Mouse (Mus musculus) lung, postnatal 0 days (tissue): ENCODE measurements around the gene Olfr545. TPM values are rescaled to one million over a fixed set of nuclear protein-coding genes. Genes with fewer than 3 reads are reported as not detected.

Source experiments
- ATAC-seq: fragments of 200-750 bp; cut with Nextera tagmentation; 2 replicates; pipeline ENCODE4 v1.8.0; 2017; ENCODE audit warnings: moderate library complexity
- DNase-seq: peaks from one replicate; pipeline ENCODE4 v3.0.0-alpha.2; 2016; ENCODE audit warnings: low spot score
- H3K27ac ChIP-seq: fragments of 300-500 bp; sonication (generic); 2 replicates; pipeline ENCODE4 v1.5.1; 2014; ENCODE audit warnings: antibody characterized with exemption, mild to moderate bottlenecking, low read length, mixed read lengths
- H3K27me3 ChIP-seq: fragments of 300-500 bp; sonication (generic); replicated peaks from 2 replicates; pipeline ENCODE4 v1.6.1; 2014; ENCODE audit warnings: low read length, mixed read lengths; ENCODE audit not compliant: insufficient read depth
- H3K36me3 ChIP-seq: fragments of 300-500 bp; sonication (generic); 2 replicates; pipeline ENCODE4 v1.6.1; 2014; ENCODE audit warnings: low read length, mixed read lengths; ENCODE audit not compliant: insufficient read depth
- H3K4me1 ChIP-seq: fragments of 300-500 bp; sonication (generic); 2 replicates; pipeline ENCODE4 v1.6.1; 2014; ENCODE audit warnings: antibody characterized with exemption, low read depth, low read length, mixed read lengths; ENCODE audit not compliant: insufficient read depth
- H3K4me2 ChIP-seq: fragments of 300-500 bp; sonication (generic); replicated peaks from 2 replicates; pipeline ENCODE4 v1.6.1; 2014; ENCODE audit warnings: low read depth, mild to moderate bottlenecking, low read length, moderate library complexity, mixed read lengths
- H3K4me3 ChIP-seq: fragments of 300-500 bp; sonication (generic); 2 replicates; pipeline ENCODE4 v1.5.1; 2014; ENCODE audit warnings: low read depth, low read length
- H3K9ac ChIP-seq: fragments of 300-500 bp; sonication (generic); replicated peaks from 2 replicates; pipeline ENCODE4 v1.6.1; 2014; ENCODE audit warnings: low read depth, mild to moderate bottlenecking
- H3K9me3 ChIP-seq: fragments of 300-500 bp; sonication (generic); 2 replicates; pipeline ENCODE4 v1.6.1; 2016; ENCODE audit warnings: low read length, mixed read lengths
- CTCF ChIP-seq: IDR thresholded peaks from 2 replicates; pipeline ENCODE4 v1.5.1; 2016; ENCODE audit warnings: antibody characterized with exemption, mild to moderate bottlenecking
- EP300 ChIP-seq: IDR thresholded peaks from 2 replicates; pipeline ENCODE4 v1.6.1; 2016; ENCODE audit warnings: antibody characterized with exemption, mild to moderate bottlenecking, control low read depth
- WGBS: fragments of 180-500 bp; shearing (Covaris S2); extraction: QIAGEN DNeasy Blood & Tissue Kit; methylation state at CpG from one replicate; pipeline ENCODE4 v1.1.7; 2014; 5-methylcytosine and 5-hydroxymethylcytosine counted together
- polyA plus RNA-seq: library from polyadenylated mRNA; unstranded; fragments of >200 nt; fragmentation: Nextera tagmentation; extraction: Ambion mirVana; gene quantifications from 2 replicates; pipeline ENCODE4 v1.2.1, GENCODE M21; 2015

The Olfr545 gene
- polyA plus RNA-seq, 1 experiment from 2014 or later: not detected

- no peaks in the 10 kb centered on the region for H3K9me3 ChIP-seq
- H3K4me3 ChIP-seq: no peak overlapping the region
- H3K27me3 ChIP-seq: no peaks in the 10 kb centered on the region
- no peak for ATAC-seq
- no peak overlapping the region for H3K27ac ChIP-seq
- peaks cover 11% of the 10 kb centered on the region for H3K4me1 ChIP-seq
- WGBS: 84% methylated on average over 11 of the region's 11 CpGs
- H3K4me2 ChIP-seq: no peak overlapping the region
- H3K36me3 ChIP-seq: no peaks in the 10 kb centered on the region
- no peak for DNase-seq
- no peak overlapping the region for H3K9ac ChIP-seq
- TF ChIP-seq CTCF: no peak
- no peak for TF ChIP-seq EP300
These were observed 22.0 kb downstream of the Olfr545 start for GRCm38 (mm10) chr7:102477377-102477776.

GRCm38 (mm10) chr7:102476601-102477000, 22.8 kb downstream of the Olfr545 start:
- H3K9ac ChIP-seq: no peak overlapping the region
- peak; percentile 53; the same call in 1 of the 2 replicates for ATAC-seq
- WGBS: 81% methylated on average over 5 of the region's 5 CpGs
- no peaks in the 10 kb centered on the region for H3K9me3 ChIP-seq
- peaks cover 11% of the 10 kb centered on the region for H3K4me1 ChIP-seq
- H3K27ac ChIP-seq: no peak overlapping the region
- no peak for DNase-seq
- H3K36me3 ChIP-seq: no peaks in the 10 kb centered on the region
- no peak overlapping the region for H3K4me3 ChIP-seq
- H3K4me2 ChIP-seq: no peak overlapping the region
- H3K27me3 ChIP-seq: no peaks in the 10 kb centered on the region
- TF ChIP-seq EP300 (peak; percentile 64), CTCF (no peak)

GRCm38 (mm10) chr7:102472675-102473074, 26.7 kb downstream of the Olfr545 start:
- Histone ChIP-seq H3K4me1 (no peaks in the 10 kb centered on the region), H3K9me3 (no peaks in the 10 kb centered on the region), H3K36me3 (no peaks in the 10 kb centered on the region), H3K27me3 (no peaks in the 10 kb centered on the region), H3K4me3 (no peak overlapping the region), H3K27ac (no peak overlapping the region), H3K9ac (no peak overlapping the region), H3K4me2 (no peak overlapping the region)
- ATAC-seq: no peak
- 64% methylated on average over 5 of the region's 5 CpGs for WGBS
- DNase-seq: no peak
- no peak for TF ChIP-seq CTCF
- TF ChIP-seq EP300: no peak

GRCm38 (mm10) chr7:102467566-102467965, 31.8 kb downstream of the Olfr545 start:
- H3K4me3 ChIP-seq: no peak overlapping the region
- no peaks in the 10 kb centered on the region for H3K27me3 ChIP-seq
- DNase-seq: no peak
- WGBS: 87% methylated on average over 8 of the region's 8 CpGs
- no peak overlapping the region for H3K9ac ChIP-seq
- peaks cover 21% of the 10 kb centered on the region; the same call in 1 of the 2 replicates for H3K36me3 ChIP-seq
- ATAC-seq: no peak
- no peak overlapping the region for H3K4me2 ChIP-seq
- no peaks in the 10 kb centered on the region for H3K9me3 ChIP-seq
- no peak overlapping the region for H3K27ac ChIP-seq
- no peak for TF ChIP-seq CTCF
- H3K4me1 ChIP-seq: no peaks in the 10 kb centered on the region

- no peak overlapping the region for H3K9ac ChIP-seq
- DNase-seq (no peak), ATAC-seq (no peak)
- no peak overlapping the region for H3K27ac ChIP-seq
- no peak overlapping the region for H3K4me3 ChIP-seq
- TF ChIP-seq CTCF (no peak), EP300 (no peak)
- no peaks in the 10 kb centered on the region for H3K27me3 ChIP-seq
- peaks cover 42% of the 10 kb centered on the region for H3K36me3 ChIP-seq
- H3K4me1 ChIP-seq: no peaks in the 10 kb centered on the region
- no peak overlapping the region for H3K4me2 ChIP-seq
- H3K9me3 ChIP-seq: no peaks in the 10 kb centered on the region
- WGBS: 87% methylated on average over 5 of the region's 5 CpGs
These were observed 40.6 kb downstream of the Olfr545 start for GRCm38 (mm10) chr7:102458618-102459380.

- H3K9me3 ChIP-seq: no peaks in the 10 kb centered on the region
- ATAC-seq (no peak), DNase-seq (no peak)
- H3K27me3 ChIP-seq: no peaks in the 10 kb centered on the region
- H3K9ac ChIP-seq: no peak overlapping the region
- WGBS: 92% methylated on average over 9 of the region's 9 CpGs
- no peak overlapping the region for H3K4me3 ChIP-seq
- no peak overlapping the region for H3K4me2 ChIP-seq
- no peak overlapping the region for H3K27ac ChIP-seq
- TF ChIP-seq CTCF: no peak
- TF ChIP-seq EP300: no peak
- 0 out of 2 replicates have a peak, but pooled peaks cover 3% of the 10 kb centered on the region for H3K4me1 ChIP-seq
- H3K36me3 ChIP-seq: peaks cover 9% of the 10 kb centered on the region; the same call in 1 of the 2 replicates
These were observed 52.9 kb downstream of the Olfr545 start for GRCm38 (mm10) chr7:102446438-102446837.
